Mouse (Mus musculus) limb, embryonic 10.5 days (tissue): Measurements from ENCODE around the gene Cd47. TPM values are rescaled to one million over a fixed set of nuclear protein-coding genes. Genes with fewer than 3 reads are reported as not detected.

Experiments
- DNase-seq: peaks from one replicate; pipeline ENCODE4 v3.0.0-alpha.2; 2017; ENCODE audit warnings: low spot score
- H3K27ac ChIP-seq: fragments of 300-500 bp; sonication (generic); 2 replicates; pipeline ENCODE4 v1.5.1; 2016; ENCODE audit warnings: mild to moderate bottlenecking
- H3K27me3 ChIP-seq: fragments of 300-500 bp; sonication (generic); 2 replicates; pipeline ENCODE4 v1.6.1; 2016; ENCODE audit warnings: low read depth, mild to moderate bottlenecking; ENCODE audit not compliant: poor library complexity, severe bottlenecking
- H3K36me3 ChIP-seq: fragments of 300-500 bp; sonication (generic); 2 replicates; pipeline ENCODE4 v1.6.1; 2016; ENCODE audit warnings: mild to moderate bottlenecking, moderate library complexity
- H3K4me1 ChIP-seq: fragments of 300-500 bp; sonication (generic); 2 replicates; pipeline ENCODE4 v1.6.1; 2016
- H3K4me3 ChIP-seq: fragments of 300-500 bp; sonication (generic); 2 replicates; pipeline ENCODE4 v1.5.1; 2016; ENCODE audit warnings: mild to moderate bottlenecking, moderate library complexity
- H3K9me3 ChIP-seq: fragments of 300-500 bp; sonication (generic); replicated peaks from 2 replicates; pipeline ENCODE4 v1.6.1; 2016; ENCODE audit warnings: mild to moderate bottlenecking
- WGBS: fragments of 180-500 bp; shearing (Covaris S2); methylation state at CpG from one replicate; pipeline ENCODE4 v1.1.7; 2016; 5-methylcytosine and 5-hydroxymethylcytosine counted together
- polyA plus RNA-seq: library from polyadenylated mRNA; unstranded; fragments of >200 nt; fragmentation: Nextera tagmentation; extraction: Ambion mirVana; gene quantifications from 2 replicates; pipeline ENCODE4 v1.2.1, GENCODE M21; 2016

Gene Cd47
- polyA plus RNA-seq, 1 experiment from 2014 or later = 26.6 TPM

DNA sequence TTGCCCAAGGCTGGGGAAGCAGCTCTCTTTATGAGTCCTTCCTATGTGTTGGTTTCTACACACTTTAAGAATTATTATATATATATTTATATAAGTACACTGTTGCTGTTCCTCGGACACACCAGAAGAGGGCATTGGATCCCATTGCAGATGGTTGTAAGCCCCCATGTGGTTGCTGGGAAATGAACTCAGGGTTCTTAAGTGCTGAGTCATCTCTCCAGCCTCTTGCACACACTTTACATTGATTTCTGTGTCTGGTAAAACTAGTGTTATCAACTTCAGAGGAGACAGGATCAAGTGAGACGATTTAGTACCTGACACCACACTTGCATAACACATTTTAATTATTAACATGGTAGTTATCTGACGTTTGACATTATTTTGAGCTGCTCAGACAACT is 146.7 kb downstream of the Cd47 start:
- no peaks in the 10 kb centered on the region for H3K4me1 ChIP-seq
- H3K27me3 ChIP-seq = no peaks in the 10 kb centered on the region
- H3K9me3 ChIP-seq = no peaks in the 10 kb centered on the region
- no peaks in the 10 kb centered on the region for H3K36me3 ChIP-seq
- 87% methylated on average over 3 of the region's 3 CpGs for WGBS
- DNase-seq = no peak
- H3K27ac ChIP-seq = no peak overlapping the region
- H3K4me3 ChIP-seq = no peak overlapping the region

DNA sequence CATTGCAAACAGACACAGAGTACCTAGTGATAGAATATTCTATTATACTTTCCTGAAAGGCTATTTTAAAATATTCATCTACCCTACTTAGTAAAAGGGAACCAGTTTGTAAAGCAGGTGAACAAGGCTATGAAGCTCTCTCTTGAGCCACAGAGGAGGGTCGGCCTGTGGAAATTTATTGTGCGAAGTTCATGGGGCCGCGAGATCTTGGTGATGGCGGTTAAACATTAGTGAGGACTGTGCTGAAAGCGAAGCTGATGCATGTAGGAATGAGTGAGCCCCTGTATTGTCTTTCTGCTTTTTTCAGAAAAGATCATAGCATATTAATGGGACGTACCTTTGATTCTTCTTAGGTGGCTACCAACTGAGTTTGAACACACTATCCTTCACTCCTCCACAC is 147.3 kb downstream of the Cd47 start:
- DNase-seq = no peak
- Histone ChIP-seq H3K36me3 (no peaks in the 10 kb centered on the region), H3K4me1 (no peaks in the 10 kb centered on the region), H3K27me3 (no peaks in the 10 kb centered on the region), H3K9me3 (no peaks in the 10 kb centered on the region), H3K27ac (no peak overlapping the region), H3K4me3 (no peak overlapping the region)
- 94% methylated on average over 7 of the region's 7 CpGs for WGBS

DNA sequence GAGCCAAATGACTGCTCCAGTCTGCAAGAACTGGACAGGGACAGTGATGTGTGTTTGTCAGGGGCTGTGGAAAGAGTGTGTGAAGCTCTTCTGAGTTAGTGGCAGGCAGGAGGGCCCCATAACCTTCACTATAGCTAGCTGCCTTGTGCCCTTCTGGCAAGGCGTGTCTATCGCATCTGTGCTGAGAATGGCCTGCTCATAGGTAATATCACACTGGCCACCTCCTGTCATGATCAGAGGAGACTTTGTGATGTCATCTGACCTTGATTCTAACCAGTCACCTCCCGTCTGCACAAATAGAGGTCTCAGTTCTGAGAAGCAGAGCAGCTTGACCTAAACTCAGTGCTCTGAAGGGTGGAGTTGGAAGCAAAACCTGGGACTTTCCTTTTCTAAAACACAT is 148.0 kb downstream of the Cd47 start:
- H3K36me3 ChIP-seq = no peaks in the 10 kb centered on the region
- H3K27ac ChIP-seq = no peak overlapping the region; the same call in 1 of the 2 replicates
- 86% methylated on average over 3 of the region's 3 CpGs for WGBS

DNA sequence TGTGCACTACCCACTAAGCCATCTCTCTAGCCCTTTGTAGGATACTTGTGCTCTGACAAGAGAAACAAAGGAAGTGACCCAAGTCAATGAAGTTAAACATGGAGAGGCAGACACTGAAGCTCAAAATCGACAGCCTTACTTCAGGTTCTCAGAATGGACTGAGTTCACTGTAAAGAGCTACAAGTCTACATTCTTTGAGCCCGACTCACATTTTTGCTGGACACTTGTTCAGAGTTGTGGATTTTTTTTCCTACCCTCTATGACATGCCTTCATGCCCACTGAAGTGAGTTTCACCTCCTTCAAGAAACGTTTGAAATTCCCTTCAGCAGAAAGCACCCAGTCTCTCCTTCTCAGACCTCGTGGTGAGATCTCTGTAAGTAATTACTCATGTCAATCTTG is 148.9 kb downstream of the Cd47 start:
- Histone ChIP-seq H3K4me1 (peaks cover 6% of the 10 kb centered on the region; the same call in 1 of the 2 replicates), H3K9me3 (no peaks in the 10 kb centered on the region), H3K27ac (no peak overlapping the region), H3K36me3 (no peaks in the 10 kb centered on the region), H3K4me3 (no peak overlapping the region), H3K27me3 (no peaks in the 10 kb centered on the region)
- DNase-seq = no peak
- WGBS = 67% methylated on average over 4 of the region's 4 CpGs

More for the DNA sequence above, 148.0 kb downstream of the Cd47 start:
- Histone ChIP-seq H3K27me3 (no peaks in the 10 kb centered on the region), H3K4me1 (no peaks in the 10 kb centered on the region), H3K9me3 (no peaks in the 10 kb centered on the region), H3K4me3 (no peak overlapping the region)
- no peak for DNase-seq

DNA sequence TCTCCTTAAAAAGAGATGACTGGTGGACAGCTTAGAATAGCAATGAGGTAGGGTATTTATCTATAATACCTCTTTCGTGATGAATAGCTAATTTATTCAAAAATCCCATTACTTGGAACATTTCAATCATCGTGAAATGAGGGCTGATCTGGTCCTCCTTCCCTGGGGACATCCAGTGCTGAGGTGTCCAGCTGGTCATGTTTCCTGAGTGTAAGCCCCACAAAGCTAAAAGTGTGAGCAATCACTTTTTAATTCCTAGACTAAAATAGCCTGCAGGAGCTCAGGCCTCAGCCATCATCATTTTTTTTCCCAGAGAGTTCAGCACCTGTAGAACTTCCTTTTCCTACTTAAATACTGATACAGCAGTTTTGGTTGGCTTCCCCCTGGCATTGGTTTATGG is 150.0 kb downstream of the Cd47 start:
- no peaks in the 10 kb centered on the region for H3K27me3 ChIP-seq
- 90% methylated on average over 2 of the region's 2 CpGs for WGBS
- no peak for DNase-seq
- no peak overlapping the region for H3K27ac ChIP-seq
- no peaks in the 10 kb centered on the region for H3K9me3 ChIP-seq
- peaks cover 7% of the 10 kb centered on the region for H3K4me1 ChIP-seq
- no peak overlapping the region for H3K4me3 ChIP-seq
- no peaks in the 10 kb centered on the region for H3K36me3 ChIP-seq

DNA sequence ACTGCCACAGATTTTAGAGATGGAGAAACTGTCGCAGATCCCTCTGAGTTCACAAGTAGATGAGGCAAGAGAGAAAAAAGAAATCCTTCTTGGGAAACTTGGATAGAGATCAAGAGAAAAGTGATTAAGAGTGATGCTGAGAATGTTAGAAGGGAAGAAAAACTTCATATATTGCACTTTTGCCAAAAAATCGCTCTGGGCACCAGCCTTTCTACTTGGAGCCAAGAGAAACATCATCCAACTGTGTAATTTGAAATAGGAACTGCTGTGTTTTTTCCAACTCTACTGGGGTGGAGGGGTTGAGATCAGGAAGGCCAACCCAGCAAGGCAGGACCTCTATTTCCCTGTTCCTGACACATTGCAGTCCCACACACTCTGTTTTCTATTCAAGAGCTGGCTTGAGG is 151.0 kb downstream of the Cd47 start:
- Histone ChIP-seq H3K27me3 (no peaks in the 10 kb centered on the region), H3K4me1 (peaks cover 9% of the 10 kb centered on the region), H3K4me3 (no peak overlapping the region), H3K36me3 (no peaks in the 10 kb centered on the region), H3K27ac (no peak overlapping the region), H3K9me3 (no peaks in the 10 kb centered on the region)
- no peak for DNase-seq
- WGBS = 86% methylated on average over 2 of the region's 2 CpGs

DNA sequence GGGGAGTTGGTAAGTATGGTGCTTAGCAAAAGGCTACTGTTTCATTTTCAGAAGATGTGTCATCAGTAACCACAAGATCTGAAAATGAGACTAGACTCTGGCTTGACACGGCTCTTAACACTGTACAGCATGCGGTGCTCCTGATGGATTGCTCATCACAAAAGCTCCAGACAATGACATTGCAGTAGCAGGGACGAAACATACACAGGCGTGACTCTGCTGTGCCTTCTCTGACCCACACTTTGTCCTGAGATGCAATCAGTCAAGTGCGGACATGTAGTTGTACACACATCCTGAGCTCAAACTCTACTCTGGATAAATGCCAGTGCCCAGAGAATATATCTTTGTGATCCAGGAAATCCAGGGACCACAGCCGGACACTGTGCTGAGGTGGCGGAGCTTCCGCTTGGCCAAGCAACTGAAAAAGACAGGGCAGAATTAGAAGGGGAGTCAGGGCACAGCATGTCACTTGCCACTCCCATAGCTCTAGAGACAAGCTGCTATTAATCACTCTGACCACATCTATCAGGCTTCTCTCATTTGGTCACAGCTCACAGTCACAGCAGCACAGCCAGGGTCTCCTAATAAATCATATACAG is 151.7 kb downstream of the Cd47 start:
- Histone ChIP-seq H3K27me3 (no peaks in the 10 kb centered on the region), H3K36me3 (no peaks in the 10 kb centered on the region), H3K4me3 (no peak overlapping the region), H3K4me1 (peaks cover 9% of the 10 kb centered on the region), H3K27ac (no peak overlapping the region), H3K9me3 (no peaks in the 10 kb centered on the region)
- no peak for DNase-seq
- 84% methylated on average over 8 of the region's 8 CpGs for WGBS

DNA sequence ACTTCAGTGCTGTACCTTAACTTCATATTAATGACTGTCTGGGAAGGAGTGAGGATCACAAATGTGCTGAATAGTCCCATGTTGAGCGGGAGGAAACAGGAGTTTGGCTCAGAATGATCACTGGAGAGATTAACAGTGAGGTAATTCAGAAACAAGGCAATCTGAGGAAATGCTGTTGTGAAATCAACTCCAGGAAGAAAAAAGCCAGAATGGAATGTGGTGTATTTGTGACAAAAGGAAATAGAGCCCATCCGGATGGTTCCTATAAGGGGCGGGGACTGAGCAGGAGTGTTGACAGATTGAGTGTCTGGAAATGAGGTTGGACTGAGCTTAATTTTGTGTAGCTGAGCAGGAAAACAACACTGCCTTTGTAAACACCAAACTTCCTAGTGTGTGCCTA is 153.5 kb downstream of the Cd47 start:
- no peak overlapping the region for H3K4me3 ChIP-seq
- no peak for DNase-seq
- H3K27ac ChIP-seq = 0 out of 2 replicates have a peak overlapping the region, but pooled peaks have one; percentile 10
- peaks cover 9% of the 10 kb centered on the region for H3K4me1 ChIP-seq
- no peaks in the 10 kb centered on the region for H3K36me3 ChIP-seq
- H3K27me3 ChIP-seq = no peaks in the 10 kb centered on the region
- H3K9me3 ChIP-seq = no peaks in the 10 kb centered on the region
- 57% methylated on average over 3 of the region's 3 CpGs for WGBS

DNA sequence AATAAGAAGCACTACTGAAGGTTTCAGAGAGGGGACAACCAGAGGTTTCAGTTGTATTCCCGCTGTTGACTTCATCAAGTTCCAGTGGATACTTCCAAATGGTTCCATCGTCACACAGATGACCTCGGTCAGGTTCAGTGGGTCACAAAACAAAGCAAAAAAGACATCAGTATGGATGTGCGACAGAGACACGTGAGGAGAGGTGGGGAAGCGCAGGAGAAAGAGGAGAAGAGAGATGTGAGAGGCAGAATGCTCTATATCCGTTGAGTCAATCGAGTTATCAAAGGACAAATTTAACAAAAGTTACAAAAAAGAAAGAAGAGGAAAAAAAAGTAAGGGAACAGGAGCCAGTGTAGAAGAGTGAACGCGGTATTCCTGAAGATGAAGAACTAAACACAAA is 154.6 kb downstream of the Cd47 start:
- Histone ChIP-seq H3K9me3 (no peaks in the 10 kb centered on the region), H3K4me1 (peaks cover 9% of the 10 kb centered on the region), H3K27me3 (no peaks in the 10 kb centered on the region), H3K27ac (no peak overlapping the region), H3K4me3 (no peak overlapping the region), H3K36me3 (no peaks in the 10 kb centered on the region)
- 96% methylated on average over 10 of the region's 10 CpGs for WGBS
- no peak for DNase-seq

DNA sequence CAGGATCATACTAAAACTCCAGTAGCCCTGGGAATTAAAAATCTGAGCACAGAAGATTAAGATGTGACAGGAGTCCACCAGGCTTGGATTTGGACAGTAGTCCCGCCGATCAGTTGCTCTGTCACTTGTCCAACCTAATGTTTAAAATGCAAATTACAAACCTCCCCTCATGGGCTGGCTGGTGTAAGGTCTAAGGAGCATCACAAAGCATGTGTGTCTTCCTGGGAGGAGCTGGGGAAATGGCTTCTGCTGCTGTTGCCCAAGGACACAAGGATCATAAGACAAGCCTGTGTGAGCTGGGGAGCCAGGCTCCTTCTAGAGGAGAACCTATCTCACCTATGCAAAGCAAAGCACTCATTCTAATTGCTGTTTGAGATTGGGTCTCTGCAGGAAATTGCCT is 155.0 kb downstream of the Cd47 start:
- Histone ChIP-seq H3K9me3 (no peaks in the 10 kb centered on the region), H3K36me3 (no peaks in the 10 kb centered on the region), H3K4me1 (peaks cover 9% of the 10 kb centered on the region), H3K27ac (no peak overlapping the region), H3K4me3 (no peak overlapping the region), H3K27me3 (no peaks in the 10 kb centered on the region)
- WGBS = 94% methylated on average over 2 of the region's 2 CpGs
- no peak for DNase-seq

DNA sequence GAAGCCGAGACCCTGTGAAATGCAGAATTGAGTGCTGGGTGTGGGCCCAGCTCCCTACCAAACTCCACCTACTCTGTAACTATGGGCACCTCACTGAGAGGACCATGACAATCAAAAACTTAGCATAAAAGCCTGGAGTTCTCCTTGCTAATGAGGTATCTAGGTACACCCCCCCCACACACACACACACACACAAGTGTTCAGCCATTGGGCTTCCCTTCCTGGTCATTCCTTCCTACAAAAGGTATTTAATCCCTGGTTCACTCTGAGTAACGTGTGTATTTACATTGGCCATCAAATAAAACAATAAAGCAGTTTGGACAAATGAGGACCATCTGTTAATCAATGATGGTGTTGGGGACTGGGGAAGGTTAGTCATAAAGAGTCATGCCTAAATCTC is 155.6 kb downstream of the Cd47 start:
- H3K4me1 ChIP-seq = peaks cover 9% of the 10 kb centered on the region
- no peak for DNase-seq
- no peaks in the 10 kb centered on the region for H3K9me3 ChIP-seq
- H3K27me3 ChIP-seq = no peaks in the 10 kb centered on the region
- WGBS = 47% methylated on average over 2 of the region's 2 CpGs
- no peaks in the 10 kb centered on the region for H3K36me3 ChIP-seq
- H3K4me3 ChIP-seq = no peak overlapping the region
- H3K27ac ChIP-seq = no peak overlapping the region

DNA sequence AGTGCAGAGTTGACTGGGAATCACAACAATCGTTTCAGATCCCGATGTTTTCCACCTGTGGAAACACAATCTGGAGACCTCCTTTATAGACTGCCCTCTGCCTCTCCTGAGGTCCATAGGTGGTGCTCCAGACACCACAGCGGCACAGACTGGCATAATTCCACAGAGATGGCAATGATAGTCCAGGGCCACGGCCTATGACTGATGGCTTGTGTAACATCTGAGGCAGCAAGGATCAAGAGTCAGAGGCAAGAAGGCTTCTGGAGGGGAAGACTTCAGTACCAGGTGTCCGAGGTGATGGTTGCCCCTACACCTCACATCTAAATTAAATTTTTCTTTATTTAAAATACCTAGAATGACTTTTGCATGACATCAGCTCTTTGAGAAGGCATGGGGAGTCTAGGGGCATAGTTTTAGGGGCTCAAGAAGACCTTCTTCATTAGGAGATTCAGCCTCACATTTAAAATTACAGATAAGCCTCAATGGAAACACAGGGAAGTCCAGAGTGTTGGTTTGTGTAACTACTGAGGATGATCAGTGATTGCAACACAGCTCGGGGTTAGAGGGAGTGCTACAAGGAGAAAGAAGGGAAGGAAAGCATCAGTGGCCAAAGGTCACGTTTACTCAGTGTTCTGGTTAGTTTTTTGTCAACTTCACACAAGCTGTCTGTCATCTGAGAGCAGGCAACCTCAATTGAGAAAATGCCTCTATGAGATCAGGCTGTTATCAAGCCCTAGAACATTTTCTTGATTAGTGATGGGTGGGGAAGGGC is 156.4 kb downstream of the Cd47 start:
- H3K27ac ChIP-seq = no peak overlapping the region
- WGBS = 85% methylated on average over 7 of the region's 7 CpGs
- no peaks in the 10 kb centered on the region for H3K27me3 ChIP-seq
- no peak overlapping the region for H3K4me3 ChIP-seq
- no peaks in the 10 kb centered on the region for H3K9me3 ChIP-seq
- H3K4me1 ChIP-seq = peaks cover 9% of the 10 kb centered on the region
- no peaks in the 10 kb centered on the region for H3K36me3 ChIP-seq
- DNase-seq = no peak

DNA sequence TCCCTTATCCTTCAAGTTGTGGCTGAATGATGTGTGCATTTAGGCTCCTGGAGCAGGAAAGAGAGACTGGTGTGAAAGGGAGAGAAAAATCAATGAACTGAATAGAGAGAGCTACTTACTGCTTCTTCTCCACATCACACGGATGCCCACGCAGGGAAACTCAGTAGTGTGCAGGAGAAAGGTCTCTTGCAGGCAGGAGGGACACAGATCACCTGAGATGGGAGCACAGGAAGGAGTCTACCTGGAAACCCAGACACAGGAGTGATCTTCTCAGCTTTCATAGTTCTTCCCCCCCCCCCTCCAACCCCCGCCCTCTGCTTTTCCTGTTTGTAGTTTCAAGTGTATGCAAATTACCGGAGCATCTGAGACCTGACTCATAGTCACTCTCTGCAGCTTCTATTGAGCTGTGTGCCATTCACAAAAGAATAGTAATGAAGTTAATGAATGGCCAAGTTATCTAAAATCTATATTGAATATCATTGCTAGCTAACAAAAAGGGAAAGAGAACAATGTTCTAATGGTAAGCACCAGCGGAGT is 158.6 kb downstream of the Cd47 start:
- H3K4me1 ChIP-seq = peaks cover 7% of the 10 kb centered on the region
- H3K27ac ChIP-seq = no peak overlapping the region
- no peaks in the 10 kb centered on the region for H3K27me3 ChIP-seq
- no peak for DNase-seq
- no peak overlapping the region for H3K4me3 ChIP-seq
- no peaks in the 10 kb centered on the region for H3K9me3 ChIP-seq
- WGBS = 90% methylated on average over 5 of the region's 5 CpGs
- H3K36me3 ChIP-seq = no peaks in the 10 kb centered on the region
